Mouse (Mus musculus) hindbrain, embryonic 16.5 days (tissue): Measurements from ENCODE around the gene Asap2. TPM values are rescaled to one million over a fixed set of nuclear protein-coding genes. Genes with fewer than 3 reads are reported as not detected.

Experiments
- ATAC-seq: fragments of 200-750 bp; cut with Nextera tagmentation; 2 replicates; pipeline ENCODE4 v1.8.0; 2017; ENCODE audit warnings: moderate TSS enrichment, moderate library complexity
- H3K27ac ChIP-seq: fragments of 300-500 bp; sonication (generic); 2 replicates; pipeline ENCODE4 v1.5.1; 2014; ENCODE audit warnings: low read depth, mild to moderate bottlenecking, control low read depth, low read length, moderate library complexity
- H3K27me3 ChIP-seq: fragments of 300-500 bp; sonication (generic); replicated peaks from 2 replicates; pipeline ENCODE4 v1.6.1; 2014; ENCODE audit warnings: low read length; ENCODE audit not compliant: control insufficient read depth, insufficient read depth
- H3K36me3 ChIP-seq: fragments of 300-500 bp; sonication (generic); 2 replicates; pipeline ENCODE4 v1.6.1; 2014; ENCODE audit warnings: mild to moderate bottlenecking, low read length, moderate library complexity, mixed read lengths; ENCODE audit not compliant: control insufficient read depth, insufficient read depth
- H3K4me1 ChIP-seq: fragments of 300-500 bp; sonication (generic); 2 replicates; pipeline ENCODE4 v1.6.1; 2014; ENCODE audit warnings: low read depth, low read length; ENCODE audit not compliant: control insufficient read depth, insufficient read depth
- H3K4me2 ChIP-seq: fragments of 300-500 bp; sonication (generic); 2 replicates; pipeline ENCODE4 v1.6.1; 2014; ENCODE audit warnings: mild to moderate bottlenecking, low read length, control low read depth, moderate library complexity
- H3K4me3 ChIP-seq: fragments of 300-500 bp; sonication (generic); 2 replicates; pipeline ENCODE4 v1.5.1; 2014; ENCODE audit warnings: mild to moderate bottlenecking, low read length, control low read depth, moderate library complexity
- H3K9ac ChIP-seq: fragments of 300-500 bp; sonication (generic); 2 replicates; pipeline ENCODE4 v1.6.1; 2014; ENCODE audit warnings: low read depth, mild to moderate bottlenecking, control low read depth, low read length, moderate library complexity
- H3K9me3 ChIP-seq: fragments of 300-500 bp; sonication (generic); 2 replicates; pipeline ENCODE4 v1.6.1; 2014; ENCODE audit warnings: mild to moderate bottlenecking, low read length, moderate library complexity; ENCODE audit not compliant: control insufficient read depth
- WGBS: fragments of 180-500 bp; shearing (Covaris S2); extraction: QIAGEN DNeasy Blood & Tissue Kit; methylation state at CpG from one replicate; pipeline ENCODE4 v1.1.7; 2014; 5-methylcytosine and 5-hydroxymethylcytosine counted together
- polyA plus RNA-seq: library from polyadenylated mRNA; unstranded; fragments of >200 nt; fragmentation: Nextera tagmentation; extraction: Ambion mirVana; gene quantifications from 2 replicates; pipeline ENCODE4 v1.2.1, GENCODE M21; 2015

The Asap2 gene
- polyA plus RNA-seq, 1 experiment from 2014 or later: 10.2 TPM

- ATAC-seq: no peak
- WGBS: 74% methylated on average over 4 of the region's 4 CpGs
- H3K9ac ChIP-seq: no peak overlapping the region
Observed at GRCm38 (mm10) chr12:21188880-21189279, 198.6 kb downstream of the Asap2 start.

DNA sequence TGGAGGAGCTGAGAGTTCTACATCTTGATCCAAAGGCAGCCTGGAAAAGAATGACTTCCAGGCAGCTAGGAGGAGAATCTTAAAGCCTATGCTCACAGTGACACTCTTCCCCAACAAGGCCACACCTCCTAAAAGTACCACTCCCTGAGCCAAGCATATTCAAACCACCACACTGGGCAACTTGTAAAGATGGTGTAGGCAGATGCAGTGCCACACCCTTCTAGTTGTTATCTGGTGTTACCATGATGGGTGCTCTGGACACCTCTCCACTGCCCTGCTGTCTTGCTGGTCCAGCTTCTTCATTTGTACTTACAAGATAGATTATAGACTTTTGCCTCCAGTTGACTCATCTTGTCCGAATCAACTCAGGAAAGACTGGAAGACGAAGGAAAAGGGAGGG is 201.3 kb downstream of the Asap2 start:
- Histone ChIP-seq H3K9ac (no peak overlapping the region), H3K9me3 (no peaks in the 10 kb centered on the region), H3K4me3 (no peak overlapping the region), H3K36me3 (no peaks in the 10 kb centered on the region), H3K4me1 (no peaks in the 10 kb centered on the region; the same call in 1 of the 2 replicates), H3K27ac (no peak overlapping the region), H3K27me3 (no peaks in the 10 kb centered on the region), H3K4me2 (no peak overlapping the region)
- ATAC-seq: no peak
- 91% methylated on average over 2 of the region's 2 CpGs for WGBS

More at GRCm38 (mm10) chr12:21188880-21189279, 198.6 kb downstream of the Asap2 start:
- Histone ChIP-seq H3K4me3 (no peak overlapping the region), H3K4me1 (no peaks in the 10 kb centered on the region; the same call in 1 of the 2 replicates), H3K36me3 (no peaks in the 10 kb centered on the region), H3K9me3 (no peaks in the 10 kb centered on the region), H3K27me3 (no peaks in the 10 kb centered on the region), H3K27ac (no peak overlapping the region), H3K4me2 (no peak overlapping the region)

DNA sequence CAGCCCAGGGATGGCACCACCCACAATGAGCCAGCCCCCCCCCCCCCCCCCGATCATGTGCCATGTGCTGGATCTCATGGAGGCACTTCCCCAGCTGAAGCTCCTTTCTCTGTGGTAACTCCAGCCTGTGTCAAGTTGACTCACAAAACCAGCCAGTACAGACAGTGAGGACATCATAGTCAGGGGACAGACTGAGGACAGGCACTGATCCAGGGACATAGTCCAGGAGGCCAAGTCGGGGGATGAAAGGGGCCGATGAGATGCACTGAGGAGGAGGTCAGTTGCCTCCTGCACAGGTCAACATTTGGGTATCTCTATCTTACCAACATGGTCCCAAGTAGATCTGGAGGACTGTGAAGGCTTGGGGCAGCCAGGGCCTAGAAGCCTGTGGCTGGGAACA is 205.2 kb downstream of the Asap2 start:
- no peak overlapping the region for H3K4me2 ChIP-seq
- H3K9me3 ChIP-seq: no peaks in the 10 kb centered on the region
- no peak overlapping the region for H3K4me3 ChIP-seq
- ATAC-seq: no peak
- no peaks in the 10 kb centered on the region for H3K4me1 ChIP-seq
- no peak overlapping the region for H3K9ac ChIP-seq
- WGBS: 100% methylated on average over 2 of the region's 3 CpGs
- H3K36me3 ChIP-seq: peaks cover 3% of the 10 kb centered on the region; the same call in 1 of the 2 replicates
- H3K27me3 ChIP-seq: no peaks in the 10 kb centered on the region
- H3K27ac ChIP-seq: no peak overlapping the region

DNA sequence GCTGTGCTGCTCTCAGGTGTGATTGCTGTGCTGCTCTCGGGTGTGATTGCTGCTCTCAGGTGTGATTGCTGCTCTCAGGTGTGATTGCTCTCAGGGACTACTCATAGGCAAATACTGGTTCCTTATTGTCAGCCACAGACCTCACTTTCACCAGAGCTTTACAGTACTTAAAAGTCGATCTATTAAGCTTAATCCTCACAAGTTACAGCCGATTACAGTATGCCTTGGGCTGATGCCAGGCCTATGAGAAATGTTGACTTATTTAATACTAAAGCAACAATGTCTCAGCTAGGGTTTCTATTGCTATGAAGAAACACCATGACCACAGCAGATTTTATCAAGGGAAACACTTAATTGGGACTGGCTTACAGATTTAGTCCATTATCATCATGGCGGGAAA is 206.2 kb downstream of the Asap2 start:
- H3K4me3 ChIP-seq: no peak overlapping the region
- peaks cover 3% of the 10 kb centered on the region; the same call in 1 of the 2 replicates for H3K36me3 ChIP-seq
- 94% methylated on average over 4 of the region's 4 CpGs for WGBS
- no peaks in the 10 kb centered on the region for H3K9me3 ChIP-seq
- H3K27ac ChIP-seq: no peak overlapping the region
- H3K4me2 ChIP-seq: no peak overlapping the region
- H3K4me1 ChIP-seq: no peaks in the 10 kb centered on the region
- no peak overlapping the region for H3K9ac ChIP-seq
- no peaks in the 10 kb centered on the region for H3K27me3 ChIP-seq
- ATAC-seq: no peak

DNA sequence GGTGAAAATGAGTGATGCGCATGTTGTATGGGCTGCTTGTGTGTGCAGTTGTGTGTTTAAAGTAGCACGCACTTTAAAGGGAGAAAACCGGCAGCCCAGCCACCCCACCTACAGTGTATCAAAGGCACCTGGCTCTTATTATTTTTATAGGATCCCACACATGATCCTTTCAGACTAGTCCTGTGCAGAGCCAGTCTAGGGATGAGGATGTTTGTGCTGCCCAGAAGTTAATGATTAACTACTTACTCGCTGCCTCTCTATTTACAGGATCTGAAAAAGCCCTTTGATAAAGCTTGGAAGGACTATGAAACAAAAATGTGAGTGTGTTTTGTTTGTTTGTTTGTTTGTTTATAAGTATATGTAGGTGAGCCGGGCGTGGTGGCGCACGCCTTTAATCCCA is 210.4 kb downstream of the Asap2 start:
- no peak for ATAC-seq
- peaks cover 5% of the 10 kb centered on the region; the same call in 1 of the 2 replicates for H3K4me1 ChIP-seq
- no peaks in the 10 kb centered on the region for H3K9me3 ChIP-seq
- peaks cover 3% of the 10 kb centered on the region; the same call in 1 of the 2 replicates for H3K36me3 ChIP-seq
- no peaks in the 10 kb centered on the region for H3K27me3 ChIP-seq
- H3K4me2 ChIP-seq: no peak overlapping the region
- no peak overlapping the region for H3K4me3 ChIP-seq
- WGBS: 94% methylated on average over 8 of the region's 8 CpGs
- H3K27ac ChIP-seq: no peak overlapping the region
- no peak overlapping the region for H3K9ac ChIP-seq

- Histone ChIP-seq H3K27me3 (no peaks in the 10 kb centered on the region), H3K4me1 (peaks cover 5% of the 10 kb centered on the region; the same call in 1 of the 2 replicates), H3K36me3 (peaks cover 3% of the 10 kb centered on the region; the same call in 1 of the 2 replicates), H3K9me3 (no peaks in the 10 kb centered on the region), H3K4me2 (no peak overlapping the region), H3K27ac (no peak overlapping the region), H3K4me3 (no peak overlapping the region), H3K9ac (no peak overlapping the region)
- 77% methylated on average over 10 of the region's 10 CpGs for WGBS
- no peak for ATAC-seq
Observed at GRCm38 (mm10) chr12:21201485-21202269, 211.4 kb downstream of the Asap2 start.

DNA sequence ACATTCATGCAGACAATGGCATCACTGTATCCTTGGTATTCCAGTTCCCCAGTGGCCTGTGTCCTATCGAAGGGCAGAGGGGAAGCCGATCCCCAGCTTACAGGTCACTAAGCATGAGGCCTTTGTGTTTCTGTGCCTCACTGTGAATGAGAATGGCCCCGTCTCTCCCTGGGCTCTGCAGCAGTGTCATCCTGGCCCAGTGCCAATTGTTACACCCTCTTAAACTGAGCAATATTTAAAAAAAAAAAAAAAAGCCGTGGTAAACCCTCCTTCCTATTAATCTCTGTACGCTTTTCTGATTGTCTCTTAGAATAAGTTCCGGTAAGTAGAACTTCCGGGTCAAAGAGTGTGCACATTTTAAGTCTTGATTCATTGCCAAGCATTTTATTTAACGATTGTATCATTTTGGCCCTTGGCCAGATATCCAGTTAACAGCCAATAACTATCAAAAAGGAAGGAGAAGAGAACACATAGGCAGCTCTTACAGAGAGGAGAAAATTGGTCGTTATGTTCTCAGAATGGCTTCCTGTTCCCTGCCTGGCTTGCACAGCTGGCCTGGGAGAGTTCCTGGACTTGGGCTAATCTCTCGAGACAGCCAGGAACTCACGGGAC is 214.5 kb downstream of the Asap2 start:
- H3K36me3 ChIP-seq: peaks cover 6% of the 10 kb centered on the region
- peaks cover 5% of the 10 kb centered on the region; the same call in 1 of the 2 replicates for H3K4me1 ChIP-seq
- WGBS: 18% methylated on average over 11 of the region's 11 CpGs

DNA sequence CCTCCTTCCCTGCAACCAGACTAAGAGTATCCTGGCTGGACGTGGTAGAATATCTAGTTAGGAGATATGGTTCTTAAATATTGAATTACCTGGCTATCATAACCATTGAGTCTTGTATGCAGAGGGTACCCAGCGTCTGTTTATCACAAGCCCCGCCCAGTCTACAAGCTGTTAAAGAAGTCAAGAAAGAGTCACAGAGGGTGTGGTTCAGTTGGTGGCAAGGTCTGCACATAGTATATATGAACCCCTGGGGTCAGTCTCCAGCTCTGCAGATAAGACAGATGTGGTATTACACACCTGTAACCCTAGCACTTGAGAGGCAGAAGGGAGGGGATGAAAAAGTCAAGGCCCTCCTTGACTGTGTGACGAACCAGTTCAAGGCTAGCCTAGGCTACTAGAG is 215.5 kb downstream of the Asap2 start:
- Histone ChIP-seq H3K9me3 (no peaks in the 10 kb centered on the region), H3K4me3 (no peak overlapping the region), H3K4me1 (peaks cover 5% of the 10 kb centered on the region; the same call in 1 of the 2 replicates), H3K36me3 (peaks cover 4% of the 10 kb centered on the region), H3K4me2 (no peak overlapping the region), H3K27ac (no peak overlapping the region), H3K27me3 (no peaks in the 10 kb centered on the region), H3K9ac (no peak overlapping the region)
- ATAC-seq: no peak
- WGBS: 96% methylated on average over 4 of the region's 4 CpGs

More for the DNA sequence above, 214.5 kb downstream of the Asap2 start:
- Histone ChIP-seq H3K4me3 (no peak overlapping the region), H3K9ac (no peak overlapping the region), H3K27ac (0 out of 2 replicates have a peak overlapping the region, but pooled peaks have one; percentile 37), H3K4me2 (no peak overlapping the region), H3K9me3 (no peaks in the 10 kb centered on the region), H3K27me3 (no peaks in the 10 kb centered on the region)
- ATAC-seq: peak; percentile 40

DNA sequence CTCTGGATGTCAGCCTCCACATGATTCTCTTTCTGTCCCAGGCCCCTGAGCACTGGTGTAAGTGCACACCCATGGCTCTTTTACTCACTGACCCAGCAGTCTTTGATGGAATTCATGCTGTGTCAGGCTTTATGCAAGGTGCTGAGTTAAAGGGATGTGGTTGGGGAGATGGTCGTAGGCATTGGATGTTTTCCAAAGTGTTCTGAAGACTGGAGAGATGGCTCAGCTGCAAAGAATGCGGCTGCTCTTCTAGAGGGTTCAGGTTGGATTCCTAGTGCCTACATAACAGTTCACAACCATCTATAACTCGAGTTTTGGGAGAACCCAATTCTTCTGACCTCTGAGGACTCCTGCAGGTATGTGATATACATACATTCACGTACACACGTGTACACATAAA is 217.2 kb downstream of the Asap2 start:
- Histone ChIP-seq H3K27ac (no peak overlapping the region), H3K4me1 (peaks cover 5% of the 10 kb centered on the region; the same call in 1 of the 2 replicates), H3K4me3 (no peak overlapping the region), H3K9me3 (no peaks in the 10 kb centered on the region), H3K36me3 (peaks cover 4% of the 10 kb centered on the region), H3K27me3 (no peaks in the 10 kb centered on the region), H3K4me2 (no peak overlapping the region), H3K9ac (no peak overlapping the region)
- WGBS: 92% methylated on average over 5 of the region's 5 CpGs
- no peak for ATAC-seq
